Mouse (Mus musculus): ENCODE results near the gene Tnfsf4.

GRCm38 (mm10) chr1:161463388-161464085, 68.3 kb downstream of the Tnfsf4 start:
- TF ChIP-seq POLR2A (IDR thresholded peaks at IDR 0.05; ENCODE audit: control insufficient read depth, low read depth, low read length), result no peak
- no peak for TF ChIP-seq CTCF (IDR thresholded peaks at IDR 0.05; ENCODE audit: control insufficient read depth, insufficient read depth, insufficient replicate concordance, low read depth, low read length)
